Mouse (Mus musculus): ENCODE results near the gene Ngb. TPM values are rescaled to one million over a fixed set of nuclear protein-coding genes. Genes with fewer than 3 reads are reported as not detected.

The Ngb gene
- polyA plus RNA-seq, 1 experiment from 2014 or later = 6.2 TPM

DNA sequence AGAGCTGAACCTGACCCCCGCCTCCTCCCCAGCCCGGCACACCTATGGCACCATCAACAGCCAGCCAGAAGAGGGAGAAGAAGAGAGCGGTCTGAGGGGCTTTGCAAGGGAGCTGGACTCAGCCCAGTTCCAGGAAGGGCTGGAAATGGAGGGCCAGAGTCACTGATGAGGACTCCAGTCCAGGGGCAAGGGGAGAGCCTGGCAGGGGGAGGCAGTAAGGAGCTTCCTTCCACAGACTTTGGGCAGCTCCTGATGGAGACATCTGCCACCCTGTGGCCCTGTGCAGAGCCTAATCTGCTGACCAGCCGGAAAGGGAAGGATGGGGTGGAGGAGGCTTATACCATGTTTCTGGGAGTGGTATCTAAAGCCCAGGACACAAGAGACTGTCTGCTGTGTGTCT is 13.1 kb downstream of the Ngb start:
- Histone ChIP-seq H3K4me1 (no peaks in the 10 kb centered on the region), H3K9ac (no peak overlapping the region), H3K4me3 (no peak overlapping the region), H3K9me3 (no peaks in the 10 kb centered on the region), H3K4me2 (no peak overlapping the region), H3K27me3 (replicated peaks) (no peaks in the 10 kb centered on the region), H3K36me3 (replicated peaks) (0 out of 2 replicates have a peak, but pooled peaks cover 3% of the 10 kb centered on the region), H3K27ac (no peak overlapping the region)
- ATAC-seq (replicated peaks) = no peak
- 67% methylated on average over 4 of the region's 4 CpGs for WGBS

GRCm38 (mm10) chr12:87088331-87088730 is 14.0 kb downstream of the Ngb start:
- Histone ChIP-seq H3K4me2 (no peak overlapping the region), H3K36me3 (replicated peaks) (0 out of 2 replicates have a peak, but pooled peaks cover 3% of the 10 kb centered on the region), H3K9me3 (no peaks in the 10 kb centered on the region), H3K9ac (no peak overlapping the region), H3K27ac (no peak overlapping the region), H3K4me3 (no peak overlapping the region), H3K4me1 (no peaks in the 10 kb centered on the region), H3K27me3 (replicated peaks) (no peaks in the 10 kb centered on the region)
- no peak for ATAC-seq (replicated peaks)
- WGBS = 43% methylated on average over 4 of the region's 4 CpGs

- no peaks in the 10 kb centered on the region for H3K9me3 ChIP-seq
- 0 out of 2 replicates have a peak, but pooled peaks cover 3% of the 10 kb centered on the region for H3K36me3 ChIP-seq (replicated peaks)
- H3K4me1 ChIP-seq = no peaks in the 10 kb centered on the region
- 63% methylated on average over 7 of the region's 7 CpGs for WGBS
- no peak overlapping the region for H3K27ac ChIP-seq
- H3K4me2 ChIP-seq = no peak overlapping the region
- ATAC-seq (replicated peaks) = no peak
- H3K9ac ChIP-seq = no peak overlapping the region
- H3K4me3 ChIP-seq = no peak overlapping the region
- H3K27me3 ChIP-seq (replicated peaks) = no peaks in the 10 kb centered on the region
Measured at GRCm38 (mm10) chr12:87087236-87087635, 15.1 kb downstream of the Ngb start.

DNA sequence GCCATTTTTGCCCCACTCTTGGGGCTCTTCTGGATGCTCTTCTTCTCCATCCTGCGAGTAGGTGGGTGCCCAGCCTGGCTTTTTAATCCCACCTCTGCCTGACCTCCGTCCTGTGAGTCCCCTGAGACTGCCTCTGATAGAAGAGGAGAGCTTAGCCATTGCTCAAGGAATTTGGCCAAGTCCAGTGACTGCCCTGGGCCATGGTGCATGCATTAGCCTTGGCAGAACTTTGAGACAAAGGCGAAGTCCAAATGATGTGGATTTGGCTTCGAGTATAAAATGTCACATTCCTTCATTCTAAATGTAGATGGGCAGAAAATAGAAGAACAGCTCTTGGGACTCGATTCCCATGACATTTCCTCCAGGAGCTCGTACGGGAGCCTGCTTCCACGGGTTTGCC is 19.5 kb downstream of the Ngb start:
- H3K27ac ChIP-seq = no peak overlapping the region
- H3K27me3 ChIP-seq (replicated peaks) = no peaks in the 10 kb centered on the region
- no peak for ATAC-seq (replicated peaks)
- 0 out of 2 replicates have a peak, but pooled peaks cover 7% of the 10 kb centered on the region for H3K36me3 ChIP-seq (replicated peaks)
- no peak overlapping the region for H3K4me3 ChIP-seq
- H3K9ac ChIP-seq = no peak overlapping the region
- no peak overlapping the region for H3K4me2 ChIP-seq
- H3K4me1 ChIP-seq = no peaks in the 10 kb centered on the region
- no peaks in the 10 kb centered on the region for H3K9me3 ChIP-seq
- 81% methylated on average over 8 of the region's 8 CpGs for WGBS

DNA sequence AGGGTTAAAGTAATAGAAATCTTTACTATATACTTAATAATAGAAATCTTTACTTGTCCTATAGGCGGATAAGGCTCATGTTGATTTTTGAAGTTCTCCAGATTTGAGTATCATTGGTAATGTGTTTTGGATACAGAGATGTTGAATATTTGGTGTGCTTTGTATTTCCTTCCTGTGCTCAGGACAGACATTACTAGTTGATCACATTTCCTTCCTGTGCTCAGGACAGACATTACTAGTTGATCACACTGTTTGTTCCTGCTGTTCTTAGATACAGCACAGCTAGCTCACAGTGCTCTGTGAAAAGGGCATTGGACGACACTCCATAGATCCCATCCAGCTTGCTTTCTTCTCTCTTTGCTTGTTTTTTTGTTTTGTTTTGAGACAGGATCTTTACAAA is 25.7 kb downstream of the Ngb start:
- H3K4me3 ChIP-seq = no peak overlapping the region
- H3K27ac ChIP-seq = no peak overlapping the region
- ATAC-seq (replicated peaks) = no peak
- no peaks in the 10 kb centered on the region for H3K27me3 ChIP-seq (replicated peaks)
- no peak overlapping the region for H3K9ac ChIP-seq
- 88% methylated on average over 2 of the region's 2 CpGs for WGBS
- H3K4me2 ChIP-seq = no peak overlapping the region
- H3K36me3 ChIP-seq (replicated peaks) = peaks cover 29% of the 10 kb centered on the region
- no peaks in the 10 kb centered on the region for H3K9me3 ChIP-seq
- no peaks in the 10 kb centered on the region for H3K4me1 ChIP-seq

- no peak for ATAC-seq (replicated peaks)
- Histone ChIP-seq H3K9ac (no peak overlapping the region), H3K4me2 (no peak overlapping the region), H3K36me3 (replicated peaks) (peaks cover 18% of the 10 kb centered on the region), H3K4me3 (no peak overlapping the region), H3K27ac (no peak overlapping the region), H3K4me1 (no peaks in the 10 kb centered on the region), H3K9me3 (no peaks in the 10 kb centered on the region), H3K27me3 (replicated peaks) (no peaks in the 10 kb centered on the region)
- WGBS = 75% methylated on average over 5 of the region's 5 CpGs
Measured at GRCm38 (mm10) chr12:87070520-87070919, 31.8 kb downstream of the Ngb start.

DNA sequence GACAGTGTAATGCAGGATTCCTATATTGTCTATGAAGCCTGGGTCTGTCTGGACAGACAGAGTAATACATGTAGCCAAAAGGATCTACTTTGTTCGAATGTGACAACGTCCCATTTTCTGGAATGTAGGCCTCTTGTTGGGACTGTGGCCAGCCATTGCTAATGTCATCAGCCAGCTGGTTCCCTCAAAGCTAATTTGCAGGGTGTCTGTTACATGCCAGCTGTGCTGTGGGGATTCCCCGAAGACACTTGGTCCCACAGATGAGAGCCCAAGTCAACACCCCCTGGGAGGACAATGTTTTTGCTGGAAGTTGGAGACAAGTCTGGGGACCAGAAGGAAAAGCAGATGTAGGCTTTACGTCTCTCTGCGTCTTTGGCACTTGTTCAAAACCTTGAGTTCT is 35.9 kb downstream of the Ngb start:
- ATAC-seq (replicated peaks) = no peak
- WGBS = 91% methylated on average over 5 of the region's 5 CpGs

GRCm38 (mm10) chr12:87065446-87065845 is 36.9 kb downstream of the Ngb start:
- Histone ChIP-seq H3K27me3 (replicated peaks) (no peaks in the 10 kb centered on the region), H3K4me3 (no peak overlapping the region), H3K9ac (no peak overlapping the region), H3K4me1 (no peaks in the 10 kb centered on the region), H3K36me3 (replicated peaks) (no peaks in the 10 kb centered on the region; the same call in 1 of the 2 replicates), H3K9me3 (no peaks in the 10 kb centered on the region), H3K27ac (no peak overlapping the region), H3K4me2 (no peak overlapping the region)
- ATAC-seq (replicated peaks) = no peak
- WGBS = 84% methylated on average over 11 of the region's 11 CpGs

More for the DNA sequence above, 35.9 kb downstream of the Ngb start:
- Histone ChIP-seq H3K36me3 (replicated peaks) (no peaks in the 10 kb centered on the region; the same call in 1 of the 2 replicates), H3K9me3 (no peaks in the 10 kb centered on the region), H3K9ac (no peak overlapping the region), H3K4me1 (no peaks in the 10 kb centered on the region), H3K27me3 (replicated peaks) (no peaks in the 10 kb centered on the region), H3K27ac (no peak overlapping the region), H3K4me3 (no peak overlapping the region), H3K4me2 (no peak overlapping the region)

- 73% methylated on average over 17 of the region's 17 CpGs for WGBS
- Histone ChIP-seq H3K9me3 (no peaks in the 10 kb centered on the region), H3K27me3 (replicated peaks) (peaks cover 13% of the 10 kb centered on the region), H3K4me1 (peaks cover 7% of the 10 kb centered on the region), H3K4me2 (no peak overlapping the region), H3K36me3 (replicated peaks) (no peaks in the 10 kb centered on the region), H3K9ac (no peak overlapping the region), H3K27ac (no peak overlapping the region), H3K4me3 (no peak overlapping the region)
- ATAC-seq (replicated peaks) = no peak
Measured at GRCm38 (mm10) chr12:87057066-87057465, 45.3 kb downstream of the Ngb start.

- Histone ChIP-seq H3K4me1 (peaks cover 13% of the 10 kb centered on the region), H3K4me2 (no peak overlapping the region), H3K9ac (no peak overlapping the region), H3K4me3 (no peak overlapping the region), H3K36me3 (replicated peaks) (no peaks in the 10 kb centered on the region), H3K27ac (no peak overlapping the region), H3K27me3 (replicated peaks) (peaks cover 13% of the 10 kb centered on the region), H3K9me3 (no peaks in the 10 kb centered on the region)
- 80% methylated on average over 7 of the region's 7 CpGs for WGBS
- ATAC-seq (replicated peaks) = no peak
Measured at GRCm38 (mm10) chr12:87054873-87055272, 47.5 kb downstream of the Ngb start.

- H3K27ac ChIP-seq = 0 out of 2 replicates have a peak overlapping the region, but pooled peaks have one; percentile 17
- peak; percentile 59 for ATAC-seq (replicated peaks)
- WGBS = 26% methylated on average over 16 of the region's 16 CpGs
- no peaks in the 10 kb centered on the region for H3K36me3 ChIP-seq (replicated peaks)
- peaks cover 13% of the 10 kb centered on the region for H3K27me3 ChIP-seq (replicated peaks)
- H3K4me1 ChIP-seq = peaks cover 13% of the 10 kb centered on the region
- H3K9me3 ChIP-seq = no peaks in the 10 kb centered on the region
- H3K9ac ChIP-seq = no peak overlapping the region
- H3K4me3 ChIP-seq = no peak overlapping the region
- H3K4me2 ChIP-seq = no peak overlapping the region
Measured at GRCm38 (mm10) chr12:87052661-87053321, 49.5 kb downstream of the Ngb start.

DNA sequence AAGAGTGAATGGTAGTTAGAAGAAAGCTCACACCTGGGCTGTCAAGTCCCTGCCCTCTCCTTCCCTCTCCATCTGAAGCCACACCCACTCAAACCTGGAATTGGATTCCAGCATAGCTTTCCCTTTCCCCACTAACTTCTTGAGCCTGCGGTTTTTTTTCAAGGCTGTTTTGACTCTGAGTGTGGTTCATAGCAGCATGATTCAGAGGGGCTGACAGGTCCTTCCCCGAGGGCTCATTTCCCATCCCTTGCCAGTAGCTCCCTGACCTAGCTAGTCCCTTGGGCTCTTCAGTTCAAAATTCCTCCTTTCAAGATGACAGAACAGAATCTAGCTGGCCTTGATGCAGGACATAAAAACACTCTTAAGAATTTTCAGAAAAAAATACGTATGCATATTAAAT is 54.8 kb downstream of the Ngb start:
- WGBS = 72% methylated on average over 3 of the region's 3 CpGs
- H3K9ac ChIP-seq = no peak overlapping the region
- H3K4me3 ChIP-seq = no peak overlapping the region
- H3K4me1 ChIP-seq = peaks cover 30% of the 10 kb centered on the region
- no peaks in the 10 kb centered on the region for H3K36me3 ChIP-seq (replicated peaks)
- no peak overlapping the region for H3K27ac ChIP-seq
- no peaks in the 10 kb centered on the region for H3K27me3 ChIP-seq (replicated peaks)
- H3K9me3 ChIP-seq = no peaks in the 10 kb centered on the region
- no peak for ATAC-seq (replicated peaks)
- no peak overlapping the region for H3K4me2 ChIP-seq

All from midbrain, embryonic 15.5 days (tissue).